Mouse (Mus musculus) lung, embryonic 15.5 days (tissue): ENCODE results near the gene Tctex1d2. TPM values are rescaled to one million over a fixed set of nuclear protein-coding genes. Genes with fewer than 3 reads are reported as not detected.
"Not testable (repeated sequence)": the region's sequence is repeated elsewhere in the genome, so short reads cannot be mapped to it uniquely, and the experiment has no call there.

ENCODE experiments used
- ATAC-seq: fragments of 200-750 bp; cut with Nextera tagmentation; 2 replicates; pipeline ENCODE4 v1.8.0; 2017; ENCODE audit warnings: moderate number of reproducible peaks, borderline replicate concordance; ENCODE audit not compliant: low FRiP score, low TSS enrichment; ENCODE audit errors: extremely low read depth
- H3K27ac ChIP-seq: fragments of 300-500 bp; sonication (generic); 2 replicates; pipeline ENCODE4 v1.5.1; 2015; ENCODE audit warnings: moderate library complexity, mild to moderate bottlenecking, inconsistent platforms
- H3K27me3 ChIP-seq: fragments of 300-500 bp; sonication (generic); 2 replicates; pipeline ENCODE4 v1.6.1; 2015; ENCODE audit warnings: inconsistent platforms
- H3K36me3 ChIP-seq: fragments of 300-500 bp; sonication (generic); 2 replicates; pipeline ENCODE4 v1.6.1; 2015; ENCODE audit warnings: inconsistent platforms
- H3K4me1 ChIP-seq: fragments of 300-500 bp; sonication (generic); 2 replicates; pipeline ENCODE4 v1.6.1; 2015; ENCODE audit warnings: inconsistent platforms
- H3K4me2 ChIP-seq: fragments of 300-500 bp; sonication (generic); 2 replicates; pipeline ENCODE4 v1.6.1; 2015; ENCODE audit warnings: inconsistent platforms, mild to moderate bottlenecking, moderate library complexity
- H3K4me3 ChIP-seq: fragments of 300-500 bp; sonication (generic); 2 replicates; pipeline ENCODE4 v1.5.1; 2015; ENCODE audit warnings: mild to moderate bottlenecking, inconsistent platforms
- H3K9ac ChIP-seq: fragments of 300-500 bp; sonication (generic); 2 replicates; pipeline ENCODE4 v1.6.1; 2015; ENCODE audit warnings: inconsistent platforms
- H3K9me3 ChIP-seq: fragments of 300-500 bp; sonication (generic); 2 replicates; pipeline ENCODE4 v1.6.1; 2016; ENCODE audit warnings: inconsistent platforms
- WGBS: fragments of 180-500 bp; shearing (Covaris S2); methylation state at CpG from one replicate; pipeline ENCODE4 v1.1.7; 2015; 5-methylcytosine and 5-hydroxymethylcytosine counted together
- polyA plus RNA-seq: library from polyadenylated mRNA; unstranded; fragments of >200 nt; fragmentation: Nextera tagmentation; extraction: Ambion mirVana; gene quantifications from 2 replicates; pipeline ENCODE4 v1.2.1, GENCODE M21; 2015

Gene Tctex1d2
- polyA plus RNA-seq, 1 experiment from 2014 or later: 25.6 TPM

GRCm38 (mm10) chr16:32434066-32434465 is 14.6 kb downstream of the Tctex1d2 start:
- no peak overlapping the region; the same call in 1 of the 2 replicates for H3K4me2 ChIP-seq

DNA sequence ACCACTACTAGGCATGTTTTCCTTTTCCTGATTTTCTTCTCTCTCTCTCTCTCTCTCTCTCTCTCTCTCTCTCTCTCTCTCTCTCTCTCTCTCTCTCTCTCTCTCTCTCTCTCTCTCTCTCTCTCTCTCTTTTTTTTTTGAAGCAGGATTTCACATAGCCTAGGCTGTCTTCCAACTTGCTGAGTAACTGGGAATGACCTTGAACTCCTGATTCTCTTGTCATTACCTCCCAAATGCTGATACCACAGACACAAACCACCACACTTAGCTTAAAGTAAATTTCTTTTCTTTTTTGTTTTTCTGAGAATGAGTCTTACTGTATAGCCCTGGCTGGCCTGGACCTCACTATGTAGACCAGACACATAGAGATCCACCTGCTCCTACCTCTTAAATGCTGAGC is 15.2 kb downstream of the Tctex1d2 start:
- no peak for ATAC-seq
- Histone ChIP-seq H3K36me3 (no peaks in the 10 kb centered on the region), H3K27me3 (no peaks in the 10 kb centered on the region), H3K9me3 (no peaks in the 10 kb centered on the region), H3K4me3 (no peak overlapping the region), H3K9ac (no peak overlapping the region), H3K4me1 (peaks cover 23% of the 10 kb centered on the region), H3K27ac (peak overlapping the region; percentile 33; the same call in 1 of the 2 replicates), H3K4me2 (no peak overlapping the region)

More at GRCm38 (mm10) chr16:32434066-32434465, 14.6 kb downstream of the Tctex1d2 start:
- ATAC-seq: peak; percentile 50; the same call in 1 of the 2 replicates
- Histone ChIP-seq H3K4me1 (peaks cover 24% of the 10 kb centered on the region), H3K9me3 (no peaks in the 10 kb centered on the region), H3K9ac (no peak overlapping the region), H3K27ac (no peak overlapping the region), H3K27me3 (no peaks in the 10 kb centered on the region), H3K36me3 (no peaks in the 10 kb centered on the region), H3K4me3 (no peak overlapping the region)
- 19% methylated on average over 6 of the region's 6 CpGs for WGBS

- Histone ChIP-seq H3K36me3 (no peaks in the 10 kb centered on the region), H3K9ac (no peak overlapping the region), H3K27me3 (no peaks in the 10 kb centered on the region), H3K27ac (no peak overlapping the region), H3K4me2 (no peak overlapping the region), H3K4me3 (no peak overlapping the region), H3K9me3 (no peaks in the 10 kb centered on the region), H3K4me1 (peaks cover 17% of the 10 kb centered on the region)
- ATAC-seq: no peak
- 61% methylated on average over 1 of the region's 1 CpGs for WGBS
These were observed 17.2 kb downstream of the Tctex1d2 start for GRCm38 (mm10) chr16:32436657-32437056.

DNA sequence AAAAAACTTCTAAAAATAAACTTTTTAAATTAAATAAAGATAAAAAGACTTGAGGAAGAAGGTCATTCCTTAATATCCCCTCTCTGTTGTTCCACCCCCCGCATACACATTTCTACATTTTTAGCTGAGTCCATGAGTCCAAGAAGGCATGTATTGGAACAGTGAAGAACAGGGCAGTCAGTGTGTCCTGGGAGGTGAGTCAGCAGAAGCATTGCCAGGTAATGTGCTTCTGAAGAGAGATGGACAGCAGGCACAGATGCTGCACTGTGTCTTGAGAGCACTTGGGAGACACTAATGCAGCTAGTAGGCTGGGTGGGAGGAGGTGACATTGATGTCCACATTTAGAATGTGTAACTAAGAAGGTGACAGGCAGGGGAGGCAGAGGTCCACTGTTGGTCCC is 17.8 kb downstream of the Tctex1d2 start:
- H3K4me2 ChIP-seq: no peak overlapping the region
- no peak overlapping the region for H3K27ac ChIP-seq
- H3K4me3 ChIP-seq: no peak overlapping the region
- H3K4me1 ChIP-seq: peaks cover 11% of the 10 kb centered on the region
- 97% methylated on average over 1 of the region's 1 CpGs for WGBS
- H3K36me3 ChIP-seq: no peaks in the 10 kb centered on the region
- H3K27me3 ChIP-seq: no peaks in the 10 kb centered on the region
- no peak overlapping the region for H3K9ac ChIP-seq
- no peaks in the 10 kb centered on the region for H3K9me3 ChIP-seq
- no peak for ATAC-seq

GRCm38 (mm10) chr16:32441432-32441831 is 21.9 kb downstream of the Tctex1d2 start:
- H3K27ac ChIP-seq: no peak overlapping the region
- no peak overlapping the region for H3K4me2 ChIP-seq
- no peaks in the 10 kb centered on the region for H3K27me3 ChIP-seq
- no peaks in the 10 kb centered on the region for H3K9me3 ChIP-seq
- no peak overlapping the region for H3K9ac ChIP-seq
- WGBS: 94% methylated on average over 3 of the region's 3 CpGs
- H3K4me1 ChIP-seq: no peaks in the 10 kb centered on the region
- no peak overlapping the region for H3K4me3 ChIP-seq
- H3K36me3 ChIP-seq: no peaks in the 10 kb centered on the region
- ATAC-seq: no peak

GRCm38 (mm10) chr16:32444615-32445014 is 25.1 kb downstream of the Tctex1d2 start:
- not testable (repeated sequence) for H3K9me3 ChIP-seq, H3K27me3 ChIP-seq, H3K9ac ChIP-seq, H3K4me2 ChIP-seq, H3K4me1 ChIP-seq, ATAC-seq, H3K27ac ChIP-seq, H3K4me3 ChIP-seq, H3K36me3 ChIP-seq
- WGBS: 78% methylated on average over 3 of the region's 3 CpGs

DNA sequence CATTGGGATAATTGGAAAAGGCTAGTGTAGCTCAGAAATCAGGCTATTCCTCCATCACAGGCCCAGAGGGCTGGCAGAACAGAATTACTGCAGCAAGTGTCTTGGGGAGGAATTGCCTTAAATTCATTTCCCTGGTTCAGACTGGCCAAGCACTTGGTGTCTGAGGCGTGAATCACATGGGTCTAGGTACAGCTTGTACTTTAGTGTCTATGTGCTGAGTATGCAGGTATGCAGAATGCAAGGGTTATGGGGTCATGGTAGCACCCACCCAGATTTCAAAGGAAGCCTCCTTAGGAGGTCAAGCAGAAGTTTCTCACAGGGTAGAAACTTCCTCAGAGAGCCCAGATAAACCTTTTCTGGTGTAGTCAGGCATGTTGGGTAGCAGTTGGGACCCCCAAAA is 26.1 kb downstream of the Tctex1d2 start:
- H3K4me1 ChIP-seq: no peaks in the 10 kb centered on the region
- no peaks in the 10 kb centered on the region for H3K27me3 ChIP-seq
- 92% methylated on average over 1 of the region's 1 CpGs for WGBS
- H3K9ac ChIP-seq: no peak overlapping the region
- H3K9me3 ChIP-seq: no peaks in the 10 kb centered on the region
- H3K27ac ChIP-seq: no peak overlapping the region
- ATAC-seq: no peak
- H3K4me2 ChIP-seq: no peak overlapping the region
- no peak overlapping the region for H3K4me3 ChIP-seq
- no peaks in the 10 kb centered on the region for H3K36me3 ChIP-seq

DNA sequence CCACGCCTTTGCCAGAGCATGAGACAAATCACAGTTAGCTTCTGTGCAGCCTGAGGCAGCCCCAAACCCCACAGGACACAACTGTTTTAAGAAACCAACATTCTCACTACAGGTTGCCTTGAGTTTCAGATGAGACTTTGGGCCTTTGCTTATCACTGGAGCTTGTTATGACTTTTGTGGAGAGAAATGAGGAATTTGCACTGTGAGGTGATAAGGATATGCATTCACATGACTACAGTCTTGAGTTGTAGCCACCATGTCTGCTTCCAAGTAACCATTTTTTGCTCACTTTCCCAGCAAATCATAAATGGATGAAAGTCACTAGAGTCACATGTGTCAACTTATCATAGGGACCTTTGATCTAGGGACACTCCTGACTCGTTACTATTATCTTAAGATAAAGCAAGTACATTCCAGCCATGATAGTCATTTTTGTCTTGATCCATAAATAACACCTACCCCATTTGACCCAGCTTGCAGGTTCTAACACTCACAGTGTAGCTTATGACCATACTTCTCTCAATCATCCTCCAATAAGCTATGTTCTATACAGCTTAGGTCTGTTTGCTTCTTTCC is 27.1 kb downstream of the Tctex1d2 start:
- ATAC-seq: no peak
- peaks cover under 1% of the 10 kb centered on the region; the same call in 1 of the 2 replicates for H3K36me3 ChIP-seq
- H3K9ac ChIP-seq: no peak overlapping the region
- H3K4me1 ChIP-seq: no peaks in the 10 kb centered on the region
- no peaks in the 10 kb centered on the region for H3K9me3 ChIP-seq
- no peak overlapping the region for H3K4me2 ChIP-seq
- no peak overlapping the region for H3K4me3 ChIP-seq
- 50% methylated on average over 2 of the region's 2 CpGs for WGBS
- H3K27me3 ChIP-seq: no peaks in the 10 kb centered on the region
- no peak overlapping the region for H3K27ac ChIP-seq

DNA sequence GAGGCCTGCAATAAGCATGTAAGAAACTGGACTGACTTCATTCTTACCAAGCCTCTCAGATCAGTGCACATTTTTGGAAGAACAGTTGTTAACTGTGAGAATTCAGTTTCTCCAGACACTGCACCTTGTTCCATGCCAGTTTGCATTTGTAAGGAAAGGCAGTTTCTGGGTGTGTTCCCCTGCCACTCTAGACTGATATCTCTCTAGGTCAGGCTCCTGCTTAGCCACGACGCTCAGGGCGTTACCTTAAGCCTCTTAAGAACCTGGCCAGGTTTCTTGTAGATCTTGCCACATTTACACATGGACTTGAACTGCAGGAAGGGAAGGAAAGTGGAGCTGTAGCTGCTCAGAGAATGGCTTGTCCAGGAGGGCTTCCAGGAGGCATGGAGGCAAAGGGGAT is 30.2 kb downstream of the Tctex1d2 start:
- no peak for ATAC-seq
- Histone ChIP-seq H3K4me2 (no peak overlapping the region), H3K9ac (no peak overlapping the region), H3K4me1 (no peaks in the 10 kb centered on the region), H3K27ac (no peak overlapping the region), H3K9me3 (no peaks in the 10 kb centered on the region), H3K4me3 (no peak overlapping the region), H3K36me3 (peaks cover 4% of the 10 kb centered on the region; the same call in 1 of the 2 replicates), H3K27me3 (no peaks in the 10 kb centered on the region)
- WGBS: 55% methylated on average over 3 of the region's 3 CpGs

DNA sequence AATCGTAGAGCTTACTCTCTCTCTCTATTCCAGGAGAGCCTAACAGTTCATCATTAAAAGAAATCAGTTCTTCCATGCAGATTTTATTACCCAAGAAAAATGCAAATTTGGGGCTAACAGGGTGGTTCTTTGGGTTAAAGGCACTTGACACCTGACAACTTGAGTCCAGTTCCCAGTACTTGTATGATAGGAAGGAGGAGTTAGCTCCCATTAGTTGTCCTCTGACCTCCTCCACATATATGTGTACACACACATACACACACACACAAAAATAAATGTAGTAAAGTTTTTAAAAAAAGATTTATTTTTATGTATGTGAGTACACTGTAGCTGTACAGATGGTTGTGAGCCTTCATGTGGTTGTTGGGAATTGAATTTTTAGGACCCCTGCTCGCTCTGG is 30.6 kb downstream of the Tctex1d2 start:
- WGBS: 89% methylated on average over 2 of the region's 2 CpGs
- Histone ChIP-seq H3K4me1 (no peaks in the 10 kb centered on the region), H3K27me3 (no peaks in the 10 kb centered on the region), H3K9me3 (no peaks in the 10 kb centered on the region), H3K27ac (no peak overlapping the region), H3K36me3 (peaks cover 7% of the 10 kb centered on the region; the same call in 1 of the 2 replicates), H3K4me2 (no peak overlapping the region), H3K4me3 (no peak overlapping the region), H3K9ac (no peak overlapping the region)
- no peak for ATAC-seq

DNA sequence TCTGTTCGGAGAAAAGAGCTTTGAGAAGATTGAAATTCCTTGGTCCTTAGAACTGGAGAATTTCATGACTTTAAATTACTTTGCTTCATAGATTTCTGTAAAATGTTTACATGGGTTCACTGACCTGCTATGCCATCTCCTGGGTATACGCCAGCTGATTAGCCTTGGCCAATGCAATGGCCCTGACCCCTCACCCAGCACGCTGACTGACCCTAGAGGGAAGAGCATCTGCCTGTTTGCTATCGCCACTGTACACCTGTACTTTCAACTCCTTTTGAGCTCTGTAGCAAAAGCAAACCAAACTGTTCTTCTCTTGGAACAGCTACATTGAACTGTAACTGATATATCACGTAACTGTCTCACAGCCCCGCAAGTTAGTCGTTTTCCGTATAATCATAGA is 33.6 kb downstream of the Tctex1d2 start:
- Histone ChIP-seq H3K4me1 (no peaks in the 10 kb centered on the region), H3K9me3 (no peaks in the 10 kb centered on the region), H3K4me2 (no peak overlapping the region), H3K4me3 (no peak overlapping the region), H3K36me3 (peaks cover 10% of the 10 kb centered on the region; the same call in 1 of the 2 replicates), H3K27ac (no peak overlapping the region), H3K9ac (no peak overlapping the region), H3K27me3 (no peaks in the 10 kb centered on the region)
- 88% methylated on average over 8 of the region's 8 CpGs for WGBS
- no peak for ATAC-seq

GRCm38 (mm10) chr16:32454646-32455045 is 35.1 kb downstream of the Tctex1d2 start:
- WGBS: 90% methylated on average over 5 of the region's 5 CpGs
- H3K9me3 ChIP-seq: no peaks in the 10 kb centered on the region
- no peak for ATAC-seq
- no peak overlapping the region for H3K9ac ChIP-seq
- H3K27me3 ChIP-seq: no peaks in the 10 kb centered on the region
- H3K36me3 ChIP-seq: peaks cover 10% of the 10 kb centered on the region; the same call in 1 of the 2 replicates
- H3K4me2 ChIP-seq: no peak overlapping the region
- no peak overlapping the region for H3K4me3 ChIP-seq
- no peaks in the 10 kb centered on the region for H3K4me1 ChIP-seq
- no peak overlapping the region for H3K27ac ChIP-seq

DNA sequence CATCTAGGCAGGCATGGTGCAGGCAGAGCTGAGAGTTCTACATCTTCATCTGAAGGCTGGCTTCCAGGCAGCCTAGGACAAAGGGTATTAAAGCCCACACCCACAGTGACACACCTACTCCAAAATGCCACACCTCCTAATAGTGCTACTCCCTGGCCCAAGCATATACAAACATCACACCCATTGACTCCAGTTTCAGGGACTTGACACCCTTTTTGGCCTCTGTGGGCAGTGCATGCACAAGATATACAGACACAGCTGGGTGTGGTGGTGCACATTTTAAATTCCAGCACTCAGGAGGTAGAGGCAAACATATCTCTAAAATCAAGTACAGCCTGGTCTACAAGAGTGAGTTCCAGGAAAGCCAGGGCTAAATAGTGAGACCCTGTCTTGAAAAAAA is 36.6 kb downstream of the Tctex1d2 start:
- H3K27me3 ChIP-seq: no peaks in the 10 kb centered on the region
- H3K9ac ChIP-seq: no peak overlapping the region
- H3K4me1 ChIP-seq: no peaks in the 10 kb centered on the region
- no peak overlapping the region for H3K4me2 ChIP-seq
- no peaks in the 10 kb centered on the region for H3K9me3 ChIP-seq
- no peak overlapping the region for H3K4me3 ChIP-seq
- H3K27ac ChIP-seq: no peak overlapping the region
- no peak for ATAC-seq
- peaks cover 10% of the 10 kb centered on the region; the same call in 1 of the 2 replicates for H3K36me3 ChIP-seq
